Mouse (Mus musculus): ENCODE measurements around the gene Grik4. TPM values are rescaled to one million over a fixed set of nuclear protein-coding genes. Genes with fewer than 3 reads are reported as not detected.
A peak's percentile ranks its signal among the peaks of the same experiment; 100 is the strongest.

Gene Grik4
- total RNA-seq, 1 experiment: 0.22 TPM

DNA sequence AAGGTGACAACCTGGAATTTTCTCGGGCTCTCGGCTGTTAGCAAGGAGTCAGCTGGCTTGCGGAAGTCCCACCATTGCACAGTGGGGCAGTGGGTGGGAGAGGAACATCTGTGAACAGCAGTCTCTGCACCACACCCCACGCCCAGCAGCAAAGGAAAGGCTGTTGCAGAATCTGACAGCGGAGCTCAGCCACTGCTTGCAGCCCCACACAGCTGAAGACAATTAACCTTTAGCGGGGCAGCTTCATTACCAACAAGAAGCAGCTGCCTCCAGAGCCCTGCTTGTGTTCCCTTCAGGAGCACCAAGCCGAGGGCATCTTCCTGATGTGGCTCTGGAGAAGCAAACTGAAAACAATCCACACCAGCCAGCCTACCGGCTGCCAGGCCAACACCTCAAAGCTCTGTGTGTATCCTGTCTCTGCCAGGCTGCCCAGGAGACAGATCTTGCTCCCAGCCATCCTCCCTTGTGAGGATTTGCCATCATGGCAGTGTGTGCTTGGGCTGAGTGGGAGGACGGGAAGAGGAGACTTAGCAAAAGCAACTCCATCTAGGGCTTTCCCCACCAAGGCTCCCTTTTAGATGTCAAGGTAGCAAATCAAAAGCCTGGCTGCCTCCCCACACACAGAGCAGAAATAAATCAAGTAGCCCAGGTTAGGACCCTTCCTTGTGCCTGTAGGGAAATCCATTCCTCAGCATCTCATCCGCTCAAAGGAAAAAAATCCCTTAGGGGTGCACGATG is 179.3 kb downstream of the Grik4 start:
- Histone ChIP-seq H3K4me1 (ENCODE audit: control insufficient read depth in 2 of 2, insufficient read depth in 2 of 2, low read length in 2 of 2, poor library complexity in 1 of 2) (peaks cover 0 to 3% of the 10 kb centered on the region in 2 experiments; a peak in 1 of 4 replicates), H3K4me3 (ENCODE audit: insufficient read depth in 1 of 2, low read depth in 1 of 2, low read length in 2 of 2, poor library complexity in 1 of 2, severe bottlenecking in 1 of 2) (no peak overlapping the region), H3K36me3 (ENCODE audit: control insufficient read depth, insufficient read depth, low read length, poor library complexity, severe bottlenecking) (no peaks in the 10 kb centered on the region), H3K27ac (ENCODE audit: insufficient read depth, low read depth, low read length, poor library complexity, severe bottlenecking) (no peak overlapping the region), H3K9me3 (ENCODE audit: control insufficient read depth, insufficient read depth, low read depth, low read length) (no peaks in the 10 kb centered on the region), H3K9ac (ENCODE audit: insufficient read depth, low read depth, low read length, poor library complexity, severe bottlenecking) (no peak overlapping the region)
- in situ Hi-C loops (cut with MboI; ENCODE audit: low sequenced_read_pairs in 2 of 2, unreplicated experiment in 2 of 2): no loop called here
- DNase-seq (ENCODE audit: low read depth, low spot score): no peak
- no peak for TF ChIP-seq MAFK (IDR thresholded peaks at IDR 0.05; ENCODE audit: insufficient read depth, low read depth, low read length)
- no peak for TF ChIP-seq HCFC1 (IDR thresholded peaks at IDR 0.05; ENCODE audit: borderline replicate concordance, insufficient read depth, low read length)
- TF ChIP-seq CHD2 (IDR thresholded peaks at IDR 0.05; ENCODE audit: low read depth, low read length): no peak
- TF ChIP-seq ZNF384 (IDR thresholded peaks at IDR 0.05; ENCODE audit: low read depth, low read length): no peak
- TF ChIP-seq ZC3H11A (IDR thresholded peaks at IDR 0.05; ENCODE audit: borderline replicate concordance, low read depth, low read length): no peak

DNA sequence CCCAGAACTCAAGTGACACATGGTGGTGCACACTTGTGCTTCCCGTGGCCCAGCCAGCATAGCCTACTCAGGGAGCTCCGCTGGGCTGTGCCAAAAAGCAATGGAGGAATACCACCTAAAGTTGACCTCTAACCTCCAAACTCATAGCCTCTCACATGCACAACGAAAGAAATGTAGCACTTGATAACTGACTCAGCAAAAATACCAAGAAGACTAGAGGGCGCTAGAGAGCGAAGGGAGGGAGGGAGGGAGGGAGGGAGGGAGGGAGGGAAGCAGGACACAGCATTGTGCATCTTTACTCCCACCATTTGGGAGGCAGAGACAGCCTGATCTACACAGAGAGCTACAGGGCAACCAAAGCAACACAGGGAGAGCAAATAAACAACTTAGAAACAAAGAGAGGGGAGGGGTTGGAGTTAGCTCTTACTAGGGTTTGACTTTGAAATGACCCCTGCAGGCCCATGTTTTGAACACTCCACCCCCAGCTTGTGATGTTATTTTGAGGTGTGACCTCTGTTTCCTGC is 185.5 kb downstream of the Grik4 start:
- Histone ChIP-seq H3K9me3 (ENCODE audit: control insufficient read depth, insufficient read depth, low read depth, low read length) (no peaks in the 10 kb centered on the region), H3K9ac (ENCODE audit: insufficient read depth, low read depth, low read length, poor library complexity, severe bottlenecking) (no peak overlapping the region), H3K36me3 (ENCODE audit: control insufficient read depth, insufficient read depth, low read length, poor library complexity, severe bottlenecking) (no peaks in the 10 kb centered on the region), H3K4me3 (ENCODE audit: insufficient read depth in 1 of 2, low read depth in 1 of 2, low read length in 2 of 2, poor library complexity in 1 of 2, severe bottlenecking in 1 of 2) (no peak overlapping the region), H3K4me1 (ENCODE audit: control insufficient read depth in 2 of 2, insufficient read depth in 2 of 2, low read length in 2 of 2, poor library complexity in 1 of 2) (peaks cover 0 to 14% of the 10 kb centered on the region in 2 experiments; a peak in 2 of 4 replicates), H3K27ac (ENCODE audit: insufficient read depth, low read depth, low read length, poor library complexity, severe bottlenecking) (no peak overlapping the region)
- in situ Hi-C loops (cut with MboI; ENCODE audit: low sequenced_read_pairs in 2 of 2, unreplicated experiment in 2 of 2): no loop called here
- peak; percentile 98 for TF ChIP-seq MAFK (IDR thresholded peaks at IDR 0.05; ENCODE audit: insufficient read depth, low read depth, low read length)
- no peak for TF ChIP-seq ZC3H11A (IDR thresholded peaks at IDR 0.05; ENCODE audit: borderline replicate concordance, low read depth, low read length)
- no peak for TF ChIP-seq ZNF384 (IDR thresholded peaks at IDR 0.05; ENCODE audit: low read depth, low read length)
- DNase-seq (ENCODE audit: low read depth, low spot score): peak; percentile 57

DNA sequence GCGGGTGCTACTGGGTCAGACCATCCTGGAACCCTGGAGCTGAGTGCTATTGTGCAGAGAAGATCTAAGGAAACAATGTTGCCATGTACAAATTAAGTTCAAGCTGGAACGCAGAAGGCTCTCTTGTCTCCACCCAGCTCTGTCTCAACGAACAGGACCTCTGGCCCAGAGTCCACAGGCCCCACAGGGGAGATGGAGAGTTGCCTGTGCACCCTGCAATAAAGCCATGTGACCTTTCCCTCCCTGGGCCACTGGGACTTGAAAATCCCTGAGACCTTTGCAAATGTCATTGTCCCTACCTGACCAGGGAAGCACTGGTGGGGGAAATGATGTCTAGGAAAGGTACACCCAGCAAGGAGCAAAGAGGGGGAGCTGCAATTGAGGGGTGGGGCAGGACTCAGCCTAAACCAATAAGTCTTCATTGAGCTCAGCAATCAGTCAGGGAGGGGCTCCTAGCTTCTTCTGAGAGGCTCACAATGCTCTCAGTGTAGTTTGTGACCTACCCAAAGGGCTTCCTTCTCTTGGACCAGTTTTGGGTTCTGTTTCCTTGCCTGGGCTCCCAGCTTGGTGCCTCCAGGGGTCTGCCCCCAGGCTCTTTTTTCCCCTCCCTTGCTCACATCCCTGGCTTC is 187.2 kb downstream of the Grik4 start:
- H3K4me1 ChIP-seq (ENCODE audit: control insufficient read depth in 2 of 2, insufficient read depth in 2 of 2, low read length in 2 of 2, poor library complexity in 1 of 2): peaks cover 0 to 14% of the 10 kb centered on the region in 2 experiments; a peak in 2 of 4 replicates
- TF ChIP-seq MAFK (IDR thresholded peaks at IDR 0.05; ENCODE audit: insufficient read depth, low read depth, low read length) (no peak), ZNF384 (IDR thresholded peaks at IDR 0.05; ENCODE audit: low read depth, low read length) (no peak), HCFC1 (IDR thresholded peaks at IDR 0.05; ENCODE audit: borderline replicate concordance, insufficient read depth, low read length) (no peak), CHD2 (IDR thresholded peaks at IDR 0.05; ENCODE audit: low read depth, low read length) (no peak), ZC3H11A (IDR thresholded peaks at IDR 0.05; ENCODE audit: borderline replicate concordance, low read depth, low read length) (no peak)
- in situ Hi-C loops (cut with MboI; ENCODE audit: low sequenced_read_pairs in 2 of 2, unreplicated experiment in 2 of 2): no loop called here

DNA sequence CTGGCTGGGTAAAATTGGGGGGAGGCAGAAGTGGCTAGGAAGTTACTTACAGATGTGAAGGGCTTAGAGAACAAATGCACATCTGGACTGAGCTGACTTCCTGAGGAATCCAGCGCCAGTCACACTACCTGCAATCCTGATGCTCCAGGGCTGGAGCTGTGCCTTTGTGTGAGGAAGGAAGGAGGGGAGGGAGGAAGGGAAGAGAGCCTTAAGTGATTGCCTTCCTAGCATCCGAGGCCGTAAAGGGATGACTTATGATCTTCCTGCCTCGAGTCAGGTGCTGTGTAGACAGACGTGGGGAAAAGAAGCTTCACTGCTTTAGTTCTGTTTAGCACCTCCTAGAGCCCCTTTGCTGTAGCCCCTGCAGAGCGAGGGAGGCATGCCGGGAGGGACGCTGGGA is 189.6 kb downstream of the Grik4 start:
- Histone ChIP-seq H3K9ac (ENCODE audit: insufficient read depth, low read depth, low read length, poor library complexity, severe bottlenecking) (no peak overlapping the region), H3K4me3 (ENCODE audit: insufficient read depth in 1 of 2, low read depth in 1 of 2, low read length in 2 of 2, poor library complexity in 1 of 2, severe bottlenecking in 1 of 2) (no peak overlapping the region), H3K27ac (ENCODE audit: insufficient read depth, low read depth, low read length, poor library complexity, severe bottlenecking) (no peak overlapping the region), H3K9me3 (ENCODE audit: control insufficient read depth, insufficient read depth, low read depth, low read length) (no peaks in the 10 kb centered on the region), H3K4me1 (ENCODE audit: control insufficient read depth in 2 of 2, insufficient read depth in 2 of 2, low read length in 2 of 2, poor library complexity in 1 of 2) (peaks cover 0 to 11% of the 10 kb centered on the region in 2 experiments; a peak in 2 of 4 replicates), H3K36me3 (ENCODE audit: control insufficient read depth, insufficient read depth, low read length, poor library complexity, severe bottlenecking) (no peaks in the 10 kb centered on the region)
- in situ Hi-C loops (cut with MboI; ENCODE audit: low sequenced_read_pairs in 2 of 2, unreplicated experiment in 2 of 2): no loop called here
- TF ChIP-seq HCFC1 (IDR thresholded peaks at IDR 0.05; ENCODE audit: borderline replicate concordance, insufficient read depth, low read length): no peak
- no peak for TF ChIP-seq ZNF384 (IDR thresholded peaks at IDR 0.05; ENCODE audit: low read depth, low read length)
- no peak for TF ChIP-seq ZC3H11A (IDR thresholded peaks at IDR 0.05; ENCODE audit: borderline replicate concordance, low read depth, low read length)
- no peak for TF ChIP-seq CHD2 (IDR thresholded peaks at IDR 0.05; ENCODE audit: low read depth, low read length)
- TF ChIP-seq MAFK (IDR thresholded peaks at IDR 0.05; ENCODE audit: insufficient read depth, low read depth, low read length): no peak
- DNase-seq (ENCODE audit: low read depth, low spot score): no peak

More for the DNA sequence above, 187.2 kb downstream of the Grik4 start:
- Histone ChIP-seq H3K36me3 (ENCODE audit: control insufficient read depth, insufficient read depth, low read length, poor library complexity, severe bottlenecking) (no peaks in the 10 kb centered on the region), H3K9me3 (ENCODE audit: control insufficient read depth, insufficient read depth, low read depth, low read length) (no peaks in the 10 kb centered on the region), H3K9ac (ENCODE audit: insufficient read depth, low read depth, low read length, poor library complexity, severe bottlenecking) (no peak overlapping the region), H3K27ac (ENCODE audit: insufficient read depth, low read depth, low read length, poor library complexity, severe bottlenecking) (no peak overlapping the region), H3K4me3 (ENCODE audit: insufficient read depth in 1 of 2, low read depth in 1 of 2, low read length in 2 of 2, poor library complexity in 1 of 2, severe bottlenecking in 1 of 2) (no peak overlapping the region)
- no peak for DNase-seq (ENCODE audit: low read depth, low spot score)
